Mouse (Mus musculus) embryonic fibroblast, embryonic 13.5 days (primary cell): Measurements from ENCODE around the gene Tbc1d21.

Source experiments
- CTCF ChIP-seq: IDR thresholded peaks from 2 replicates; pipeline ENCODE4 v1.5.1; 2011; ENCODE audit warnings: mild to moderate bottlenecking, control low read depth, low read length, moderate library complexity, borderline replicate concordance; ENCODE audit not compliant: insufficient read depth
- POLR2A ChIP-seq: IDR thresholded peaks from 2 replicates; pipeline ENCODE4 v1.6.1; 2011; ENCODE audit warnings: low read depth, mild to moderate bottlenecking, control low read depth, low read length, moderate library complexity

DNA sequence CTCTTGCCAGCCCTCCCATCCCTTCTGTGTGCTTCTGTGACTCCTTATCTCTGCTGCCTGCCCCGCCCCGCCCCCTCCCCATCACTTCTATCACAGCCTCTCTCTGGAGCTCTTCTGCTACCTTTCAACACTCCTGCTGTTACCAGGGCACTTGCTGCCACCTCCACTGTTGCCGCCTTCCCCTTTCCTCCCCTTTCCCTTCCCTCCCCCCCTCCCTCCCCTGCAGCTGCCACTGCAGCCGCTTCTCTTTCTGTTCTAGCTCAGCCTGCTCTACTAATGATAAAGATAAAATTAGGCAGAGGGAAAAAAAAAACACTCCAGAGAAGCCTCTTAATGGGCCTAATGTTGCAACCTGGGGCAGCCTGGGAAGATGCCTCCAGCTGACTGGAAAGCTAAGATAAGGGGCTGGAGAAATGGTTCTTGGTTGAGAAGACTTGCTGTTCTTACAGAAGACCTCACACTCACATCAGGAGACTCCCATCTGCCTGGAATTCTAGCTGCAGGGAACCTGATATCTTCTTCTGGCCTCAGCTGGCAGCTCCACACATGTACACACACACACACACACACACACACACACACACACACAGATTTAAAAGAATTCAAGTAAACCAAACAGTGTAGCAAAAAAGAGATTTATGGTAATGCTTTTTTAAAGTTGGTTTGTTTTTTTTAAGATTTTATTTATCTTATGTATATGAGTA, 43.6 kb downstream of the Tbc1d21 start:
- no peak for TF ChIP-seq POLR2A
- no peak for TF ChIP-seq CTCF
